Mouse (Mus musculus) embryonic fibroblast, embryonic 13.5 days (primary cell): ENCODE measurements around the gene Hoxb8.

Source experiments
- CTCF ChIP-seq: IDR thresholded peaks from 2 replicates; pipeline ENCODE4 v1.5.1; 2011; ENCODE audit warnings: mild to moderate bottlenecking, control low read depth, low read length, moderate library complexity, borderline replicate concordance; ENCODE audit not compliant: insufficient read depth
- POLR2A ChIP-seq: IDR thresholded peaks from 2 replicates; pipeline ENCODE4 v1.6.1; 2011; ENCODE audit warnings: low read depth, mild to moderate bottlenecking, control low read depth, low read length, moderate library complexity

DNA sequence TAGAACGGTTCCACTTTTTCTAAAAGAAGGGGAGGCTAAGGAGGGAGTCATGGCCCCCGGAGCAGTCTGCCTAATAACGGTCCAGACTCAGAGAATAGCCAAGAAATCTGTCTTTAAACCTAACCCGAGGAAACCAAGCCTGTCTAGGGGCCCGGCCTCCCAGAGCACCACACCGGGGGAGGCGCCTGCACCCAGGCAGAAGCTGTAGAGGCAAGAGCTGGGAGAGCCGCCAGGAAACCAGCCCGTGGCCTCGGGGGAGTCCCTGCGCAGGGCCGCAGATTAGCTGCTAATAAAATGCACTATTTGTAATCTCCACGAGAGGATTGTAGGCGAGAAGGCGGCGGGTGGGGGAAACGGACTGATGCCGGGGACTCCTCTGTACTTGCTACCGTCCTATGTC lies 11.8 kb upstream of the Hoxb8 start:
- TF ChIP-seq POLR2A (no peak), CTCF (no peak)
